Mouse (Mus musculus) hindbrain, postnatal 0 days (tissue): ENCODE measurements at regions not wholly inside any gene's neighbourhood (a gene's known extent, or its start where the extent isn't known, plus 50 kb on each side); places are given as distances from the start of the nearest gene placed in this dataset.

Source experiments
- ATAC-seq: fragments of 200-750 bp; cut with Nextera tagmentation; 2 replicates; pipeline ENCODE4 v1.8.0; 2017; ENCODE audit warnings: mild to moderate bottlenecking, moderate TSS enrichment, moderate library complexity
- DNase-seq: peaks from one replicate; pipeline ENCODE4 v3.0.0-alpha.2; 2015; ENCODE audit warnings: low spot score
- H3K27ac ChIP-seq: fragments of 300-500 bp; sonication (generic); 2 replicates; pipeline ENCODE4 v1.5.1; 2014; ENCODE audit warnings: mild to moderate bottlenecking
- H3K27me3 ChIP-seq: fragments of 300-500 bp; sonication (generic); 2 replicates; pipeline ENCODE4 v1.6.1; 2014; ENCODE audit warnings: low read length, mixed read lengths; ENCODE audit not compliant: insufficient read depth
- H3K36me3 ChIP-seq: fragments of 300-500 bp; sonication (generic); 2 replicates; pipeline ENCODE4 v1.6.1; 2014; ENCODE audit warnings: low read length, mixed read lengths; ENCODE audit not compliant: insufficient read depth
- H3K4me1 ChIP-seq: fragments of 300-500 bp; sonication (generic); 2 replicates; pipeline ENCODE4 v1.6.1; 2014; ENCODE audit warnings: antibody characterized with exemption, low read length, mixed read lengths; ENCODE audit not compliant: insufficient read depth
- H3K4me2 ChIP-seq: fragments of 300-500 bp; sonication (generic); 2 replicates; pipeline ENCODE4 v1.6.1; 2014; ENCODE audit warnings: low read depth, mild to moderate bottlenecking, low read length, moderate library complexity, mixed read lengths
- H3K4me3 ChIP-seq: fragments of 300-500 bp; sonication (generic); 2 replicates; pipeline ENCODE4 v1.5.1; 2014; ENCODE audit warnings: low read length
- H3K9ac ChIP-seq: fragments of 300-500 bp; sonication (generic); replicated peaks from 2 replicates; pipeline ENCODE4 v1.6.1; 2014; ENCODE audit warnings: mild to moderate bottlenecking, low read length, moderate library complexity, mixed read lengths
- H3K9me3 ChIP-seq: fragments of 300-500 bp; sonication (generic); 2 replicates; pipeline ENCODE4 v1.6.1; 2016; ENCODE audit warnings: low read length, mixed read lengths
- CTCF ChIP-seq: IDR thresholded peaks from 2 replicates; pipeline ENCODE4 v1.5.1; 2016; ENCODE audit warnings: antibody characterized with exemption, control low read depth, low read depth
- WGBS: fragments of 180-500 bp; shearing (Covaris S2); extraction: QIAGEN DNeasy Blood & Tissue Kit; methylation state at CpG from one replicate; pipeline ENCODE4 v1.1.7; 2014; 5-methylcytosine and 5-hydroxymethylcytosine counted together

DNA sequence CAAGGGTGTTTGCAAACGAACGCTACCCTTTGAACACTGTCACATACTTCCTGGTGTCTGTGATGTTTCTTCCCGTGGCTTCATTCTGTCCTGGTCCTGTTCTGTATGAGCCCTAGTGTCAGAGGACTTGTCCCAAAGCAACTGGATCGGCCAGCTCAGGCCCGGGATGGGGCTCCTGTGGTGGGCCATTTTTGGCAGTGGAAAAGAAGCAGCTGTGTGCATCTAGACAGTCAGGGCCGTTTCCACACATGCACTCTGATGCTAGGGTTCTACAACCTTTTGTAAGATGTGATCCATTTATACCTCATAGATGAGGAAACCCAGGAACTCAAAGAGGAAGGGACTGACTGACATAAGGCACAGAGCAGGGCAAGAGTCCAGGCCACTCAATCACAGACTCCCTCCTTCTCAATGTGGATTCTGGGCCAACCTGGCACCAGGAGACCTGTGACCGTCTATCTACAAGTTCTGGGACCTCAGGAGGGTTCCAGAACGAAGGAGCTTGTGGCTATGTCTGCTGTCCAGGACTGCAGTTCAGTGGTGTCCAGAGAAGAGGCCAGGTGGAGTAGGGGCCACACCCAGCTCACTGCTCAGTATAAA, 155.2 kb downstream of the Trim29 start:
- Histone ChIP-seq H3K4me3 (no peak overlapping the region), H3K27me3 (no peaks in the 10 kb centered on the region), H3K36me3 (no peaks in the 10 kb centered on the region), H3K9ac (no peak overlapping the region), H3K4me2 (no peak overlapping the region), H3K9me3 (no peaks in the 10 kb centered on the region), H3K4me1 (no peaks in the 10 kb centered on the region), H3K27ac (no peak overlapping the region)
- ATAC-seq (no peak), DNase-seq (no peak)
- TF ChIP-seq CTCF: no peak
- 67% methylated on average over 8 of the region's 8 CpGs for WGBS

DNA sequence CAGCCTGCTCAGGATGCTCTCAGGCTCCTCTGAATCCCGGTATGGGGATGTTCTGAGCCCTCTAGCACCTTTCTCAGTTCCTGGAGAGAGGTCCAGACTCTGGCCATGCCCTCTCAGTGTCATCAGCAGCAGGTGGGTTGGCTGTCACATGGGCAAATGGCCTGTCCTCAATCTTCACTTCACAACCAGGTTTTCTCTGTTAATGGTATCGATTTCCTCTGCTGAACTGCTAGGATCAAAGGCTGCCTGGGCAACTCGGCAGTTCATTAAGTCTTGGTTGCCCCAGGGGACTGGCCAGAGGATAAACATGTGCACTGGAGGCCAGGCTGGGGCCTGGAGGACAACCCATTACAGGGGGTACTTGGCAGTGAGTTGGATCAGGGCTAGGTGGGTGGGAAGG, 156.2 kb downstream of the Trim29 start:
- no peak overlapping the region for H3K4me3 ChIP-seq
- TF ChIP-seq CTCF: no peak
- H3K4me1 ChIP-seq: no peaks in the 10 kb centered on the region
- no peaks in the 10 kb centered on the region for H3K9me3 ChIP-seq
- no peak overlapping the region for H3K4me2 ChIP-seq
- ATAC-seq (no peak), DNase-seq (no peak)
- no peaks in the 10 kb centered on the region for H3K36me3 ChIP-seq
- no peaks in the 10 kb centered on the region for H3K27me3 ChIP-seq
- H3K27ac ChIP-seq: no peak overlapping the region
- WGBS: 52% methylated on average over 3 of the region's 3 CpGs
- H3K9ac ChIP-seq: no peak overlapping the region

- no peaks in the 10 kb centered on the region for H3K27me3 ChIP-seq
- peaks cover 6% of the 10 kb centered on the region; the same call in 1 of the 2 replicates for H3K4me1 ChIP-seq
- H3K9ac ChIP-seq: no peak overlapping the region
- H3K36me3 ChIP-seq: no peaks in the 10 kb centered on the region
- ATAC-seq: no peak
- no peak for DNase-seq
- no peak overlapping the region for H3K27ac ChIP-seq
- WGBS: 87% methylated on average over 10 of the region's 10 CpGs
- no peak overlapping the region for H3K4me2 ChIP-seq
- H3K9me3 ChIP-seq: no peaks in the 10 kb centered on the region
- no peak for TF ChIP-seq CTCF
- no peak overlapping the region for H3K4me3 ChIP-seq
Measured at GRCm38 (mm10) chr9:43469215-43469614, 158.6 kb downstream of the Trim29 start.

DNA sequence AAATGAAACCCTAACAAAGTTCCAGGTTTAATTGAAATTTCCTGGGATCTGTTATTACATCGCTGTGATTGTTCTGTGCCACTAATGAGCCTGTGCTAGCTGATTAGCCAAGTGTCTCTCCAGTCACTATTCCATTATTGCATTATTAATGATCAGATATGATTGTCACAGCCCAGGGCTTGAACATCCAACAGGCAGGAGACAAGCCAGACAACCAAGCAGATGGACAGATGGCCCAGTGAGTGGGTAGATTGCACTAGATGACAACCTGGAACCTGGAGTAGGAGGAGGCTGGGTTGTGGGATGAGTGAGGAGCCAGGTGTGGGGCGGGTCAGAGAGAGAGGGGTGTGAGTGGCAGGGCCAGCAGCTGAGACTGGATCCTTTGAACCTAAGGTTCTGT, 161.6 kb downstream of the Trim29 start:
- Histone ChIP-seq H3K9me3 (no peaks in the 10 kb centered on the region), H3K4me2 (no peak overlapping the region), H3K27ac (no peak overlapping the region), H3K4me3 (no peak overlapping the region), H3K36me3 (no peaks in the 10 kb centered on the region), H3K4me1 (peaks cover 6% of the 10 kb centered on the region; the same call in 1 of the 2 replicates), H3K27me3 (0 out of 2 replicates have a peak, but pooled peaks cover 3% of the 10 kb centered on the region), H3K9ac (no peak overlapping the region)
- WGBS: 75% methylated on average over 2 of the region's 2 CpGs
- TF ChIP-seq CTCF: no peak
- ATAC-seq (no peak), DNase-seq (no peak)

- Histone ChIP-seq H3K27ac (no peak overlapping the region), H3K4me1 (peaks cover 6% of the 10 kb centered on the region; the same call in 1 of the 2 replicates), H3K4me3 (no peak overlapping the region), H3K9ac (no peak overlapping the region), H3K9me3 (no peaks in the 10 kb centered on the region), H3K27me3 (0 out of 2 replicates have a peak, but pooled peaks cover 3% of the 10 kb centered on the region), H3K4me2 (no peak overlapping the region), H3K36me3 (no peaks in the 10 kb centered on the region)
- DNase-seq (no peak), ATAC-seq (no peak)
- no peak for TF ChIP-seq CTCF
- 69% methylated on average over 1 of the region's 1 CpGs for WGBS
Measured at GRCm38 (mm10) chr9:43473164-43473563, 162.5 kb downstream of the Trim29 start.

- ATAC-seq: peak; percentile 46; the same call in 1 of the 2 replicates
- Histone ChIP-seq H3K27me3 (0 out of 2 replicates have a peak, but pooled peaks cover 3% of the 10 kb centered on the region), H3K36me3 (no peaks in the 10 kb centered on the region), H3K27ac (no peak overlapping the region), H3K9ac (no peak overlapping the region), H3K9me3 (no peaks in the 10 kb centered on the region), H3K4me2 (peak overlapping the region; percentile 5; the same call in 1 of the 2 replicates), H3K4me3 (no peak overlapping the region), H3K4me1 (peaks cover 6% of the 10 kb centered on the region; the same call in 1 of the 2 replicates)
- no peak for TF ChIP-seq CTCF
- DNase-seq: peak; percentile 63
- 24% methylated on average over 16 of the region's 16 CpGs for WGBS
Measured at GRCm38 (mm10) chr9:43473601-43474302, 163.1 kb downstream of the Trim29 start.

- 47% methylated on average over 4 of the region's 4 CpGs for WGBS
- no peak for TF ChIP-seq CTCF
- peak overlapping the region; percentile 5; the same call in 1 of the 2 replicates for H3K4me2 ChIP-seq
- DNase-seq (no peak), ATAC-seq (no peak)
- no peaks in the 10 kb centered on the region for H3K36me3 ChIP-seq
- H3K4me3 ChIP-seq: no peak overlapping the region
- 0 out of 2 replicates have a peak, but pooled peaks cover 3% of the 10 kb centered on the region for H3K27me3 ChIP-seq
- H3K9ac ChIP-seq: no peak overlapping the region
- H3K27ac ChIP-seq: no peak overlapping the region
- H3K9me3 ChIP-seq: no peaks in the 10 kb centered on the region
- H3K4me1 ChIP-seq: peaks cover 6% of the 10 kb centered on the region; the same call in 1 of the 2 replicates
Measured at GRCm38 (mm10) chr9:43474303-43474643, 163.6 kb downstream of the Trim29 start.
